Mouse (Mus musculus): ENCODE data around the gene Fam19a5.

GRCm38 (mm10) chr15:87783331-87783730 lies 239.2 kb downstream of the Fam19a5 start:
- no peak for TF ChIP-seq CTCF (IDR thresholded peaks at IDR 0.05; ENCODE audit: low read depth)
- no peak for TF ChIP-seq EP300 (optimal IDR thresholded peaks at IDR 0.05)
